Mouse (Mus musculus) erythroid progenitor cell, adult 5-6 weeks (primary cell): ENCODE data around the gene Fcf1. TPM values are rescaled to one million over a fixed set of nuclear protein-coding genes. Genes with fewer than 3 reads are reported as not detected.
A peak's percentile ranks its signal among the peaks of the same experiment; 100 is the strongest.

Experiments used
- ATAC-seq: replicated peaks from 2 replicates; pipeline ENCODE4 v1.8.0; 2016; ENCODE audit warnings: moderate number of reproducible peaks, mild to moderate bottlenecking, moderate TSS enrichment, inconsistent platforms; ENCODE audit not compliant: poor library complexity, low FRiP score, severe bottlenecking
- total RNA-seq, 2 experiments: library from RNA; stranded (forward) in 1 of 2; stranded (reverse) in 1 of 2; fragments of 150-400 nt in 1 of 2; fragments of 186-747, 209-891 nt in 1 of 2; gene quantifications; 2 replicates each; pipeline versions ENCODE4 v1.2.3 to v1.2.4; 2015 to 2017; ENCODE audit warnings: low replicate concordance in 2 of 2

Fcf1 gene
- total RNA-seq (2015; ENCODE audit: low replicate concordance) (59.5 and 73.8 TPM in 2 replicates), total RNA-seq (2017; ENCODE audit: low replicate concordance) (21.8 and 66.6 TPM in 2 replicates)

GRCm38 (mm10) chr12:84970428-84971096, at the start of gene Fcf1, which contains the start of gene Arel1:
TSS of gene Fcf1 (plus strand) at chr12:84970897.
TSS of gene Arel1 (minus strand) at chr12:84970900.
- peak; percentile 86 for ATAC-seq

- ATAC-seq = no peak
Measured at GRCm38 (mm10) chr12:84921881-84922419, 48.7 kb upstream of the Fcf1 start.

- ATAC-seq = no peak
Measured at GRCm38 (mm10) chr12:84924324-84924723, 46.4 kb upstream of the Fcf1 start.

GRCm38 (mm10) chr12:84926542-84926941, 44.2 kb upstream of the Fcf1 start:
- no peak for ATAC-seq

GRCm38 (mm10) chr12:84932210-84932609, 38.5 kb upstream of the Fcf1 start:
- no peak for ATAC-seq

- ATAC-seq = no peak
Measured at GRCm38 (mm10) chr12:84935343-84935742, 35.4 kb upstream of the Fcf1 start.

GRCm38 (mm10) chr12:84939117-84939516, 31.6 kb upstream of the Fcf1 start:
- ATAC-seq = no peak

- ATAC-seq = no peak
Measured at GRCm38 (mm10) chr12:84940343-84940742, 30.4 kb upstream of the Fcf1 start.

GRCm38 (mm10) chr12:84941717-84942116, 29.0 kb upstream of the Fcf1 start:
- ATAC-seq = no peak

GRCm38 (mm10) chr12:84943006-84943952, 27.4 kb upstream of the Fcf1 start:
- no peak for ATAC-seq

GRCm38 (mm10) chr12:84944150-84944812, 26.4 kb upstream of the Fcf1 start:
- no peak for ATAC-seq

- ATAC-seq = peak; percentile 63
Measured at GRCm38 (mm10) chr12:84944813-84945553, 25.7 kb upstream of the Fcf1 start.

- ATAC-seq = no peak
Measured at GRCm38 (mm10) chr12:84947894-84948583, 22.7 kb upstream of the Fcf1 start.

- no peak for ATAC-seq
Measured at GRCm38 (mm10) chr12:84948584-84949285, 22.0 kb upstream of the Fcf1 start.

GRCm38 (mm10) chr12:84950763-84951162, 19.9 kb upstream of the Fcf1 start:
- ATAC-seq = no peak

- ATAC-seq = no peak
Measured at GRCm38 (mm10) chr12:84951531-84951930, 19.2 kb upstream of the Fcf1 start.

GRCm38 (mm10) chr12:84952351-84952750, 18.3 kb upstream of the Fcf1 start:
- no peak for ATAC-seq

- no peak for ATAC-seq
Measured at GRCm38 (mm10) chr12:84956317-84956716, 14.4 kb upstream of the Fcf1 start.
